Comparison of ENCODE assay signal across 12 mouse cellular contexts in the genomic region with DNA sequence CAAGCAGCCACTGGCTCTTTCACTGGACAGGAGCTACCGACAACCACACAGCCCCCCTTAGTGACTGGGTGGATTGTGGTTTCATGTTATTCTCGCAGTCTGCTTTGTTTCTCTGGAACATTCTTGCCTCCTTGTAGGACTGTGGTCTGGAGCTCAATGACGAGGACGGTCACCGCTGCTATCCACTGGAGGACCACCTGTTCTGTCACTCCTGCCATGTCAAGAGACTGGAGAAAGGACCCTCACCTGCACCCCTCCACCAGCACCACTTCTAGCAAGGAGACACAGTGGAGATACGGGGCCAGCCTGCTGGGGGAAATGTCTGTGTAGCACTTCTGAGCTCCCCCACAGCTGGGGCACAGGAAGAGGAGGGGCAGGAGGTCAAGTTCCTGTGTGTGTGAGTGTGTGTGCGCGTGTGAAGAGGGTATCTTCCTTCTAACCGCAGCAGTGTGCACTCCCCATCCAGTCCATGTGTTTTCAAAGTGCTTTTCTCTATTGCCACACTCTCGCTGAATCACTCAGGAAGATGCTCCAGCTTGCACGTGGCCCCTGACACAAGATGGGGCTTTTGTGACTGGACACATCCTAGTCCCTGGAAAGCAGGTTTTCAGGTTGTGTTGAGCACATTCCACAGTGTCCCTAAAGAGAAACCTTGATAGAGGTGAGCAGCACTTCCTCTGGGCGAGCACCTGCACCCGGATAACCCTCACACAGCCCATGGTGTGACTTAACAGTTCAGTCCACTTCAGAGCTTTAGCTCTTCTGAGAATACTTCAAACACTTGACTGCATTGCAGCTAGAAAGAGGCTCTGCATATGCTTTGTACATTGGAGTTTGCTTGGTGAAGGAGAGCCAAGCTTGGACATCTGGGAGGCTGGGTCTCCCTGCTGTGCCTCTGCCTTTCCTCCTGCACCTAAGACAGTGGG. TPM values are rescaled to one million over a fixed set of nuclear protein-coding genes. Genes with fewer than 3 reads are reported as not detected.
DNase-seq lines count a peak whose midpoint lies in the region; ATAC-seq and TF ChIP-seq lines count a peak whose summit lies in the region.
"Had no signal": no experiment of that assay in that cellular context is flagged by ENCODE, and none has a peak within 500 bp of the region (broad histone marks: within the 10 kb centered on the region; RNA-seq: fewer than 3 reads in every experiment).

No protein-coding gene starts in this region.

- no peaks in the 10 kb centered on the region for H3K27me3 ChIP-seq in liver, embryonic 11.5 days (replicated peaks; ENCODE audit: control insufficient read depth, insufficient read depth, low read length)
- H3K27me3 ChIP-seq in spleen, adult 2 months (ENCODE audit: control insufficient read depth, insufficient read depth, low read length), result no peaks in the 10 kb centered on the region
- H3K27me3 ChIP-seq: kidney, embryonic 15.5 days had no signal

- H3K36me3 ChIP-seq in liver, embryonic 11.5 days (ENCODE audit: control insufficient read depth, insufficient read depth, low read length), result peaks cover 15% of the 10 kb centered on the region
- peaks cover 32% of the 10 kb centered on the region for H3K36me3 ChIP-seq in spleen, adult 2 months (ENCODE audit: control insufficient read depth, insufficient read depth, low read length)

- H3K9ac ChIP-seq in liver, embryonic 11.5 days (ENCODE audit: low read depth, low read length), result no peak overlapping the region
- H3K9ac ChIP-seq: kidney, embryonic 15.5 days had no signal

- no peak overlapping the region for H3K4me2 ChIP-seq in liver, embryonic 11.5 days
- H3K4me2 ChIP-seq: kidney, embryonic 15.5 days had no signal

- TF ChIP-seq CTCF in spleen, adult 2 months (IDR thresholded peaks at IDR 0.05; ENCODE audit: extremely low read depth, insufficient read depth, insufficient read length, insufficient replicate concordance), result no peak

- H3K4me3 ChIP-seq in liver, embryonic 11.5 days (ENCODE audit: low read depth, low read length), result no peak overlapping the region
- no peak overlapping the region for H3K4me3 ChIP-seq in spleen, adult 2 months (ENCODE audit: extremely low read depth, insufficient read depth, insufficient read length)
- H3K4me3 ChIP-seq: kidney, embryonic 15.5 days had no signal

- H3K4me1 ChIP-seq in liver, embryonic 11.5 days (replicated peaks; ENCODE audit: control insufficient read depth, insufficient read depth, low read length), result 0 out of 2 replicates have a peak, but pooled peaks cover 3% of the 10 kb centered on the region
- peaks cover 3% of the 10 kb centered on the region; the same call in 1 of the 2 replicates for H3K4me1 ChIP-seq in spleen, adult 2 months (ENCODE audit: control insufficient read depth, insufficient read depth, insufficient read length)

- TF ChIP-seq POLR2A in spleen, adult 2 months (IDR thresholded peaks at IDR 0.05; ENCODE audit: low read depth, low read length), result no peak

- peak; percentile 40; the same call in 1 of the 2 replicates for ATAC-seq in liver, embryonic 11.5 days (replicated peaks; ENCODE audit: low FRiP score)

- peak; percentile 74 for DNase-seq in 416B (ENCODE audit: low read depth)
- DNase-seq in CD4-positive helper T cell, adult 2 months (ENCODE audit: low read depth, low spot score), result peak; percentile 69
- DNase-seq in liver, embryonic 11.5 days (ENCODE audit: low spot score), result no peak
- peak in 1 of 2 experiments; percentile 65 for DNase-seq in spleen, adult 2 months (ENCODE audit: low read depth in 1 of 2, low spot score in 2 of 2)
- DNase-seq in cerebellum, adult 9-10 months, result no peak
- DNase-seq in kidney, adult 9 months, result no peak
- DNase-seq in layer of hippocampus, postnatal 36 days, result no peak
- DNase-seq: adrenal gland, postnatal 36 days; cerebellum, adult 9-11 months; lung, postnatal 36 days; retina, postnatal 1 day had no signal

- no peaks in the 10 kb centered on the region for H3K9me3 ChIP-seq in liver, embryonic 11.5 days (ENCODE audit: control insufficient read depth, low read length)
- H3K9me3 ChIP-seq: kidney, embryonic 15.5 days had no signal

- no peak overlapping the region for H3K27ac ChIP-seq in liver, embryonic 11.5 days (ENCODE audit: low read depth, low read length)
- peak overlapping the region; percentile 75 for H3K27ac ChIP-seq in spleen, adult 2 months (ENCODE audit: insufficient read depth, low read length)
- H3K27ac ChIP-seq: kidney, embryonic 15.5 days had no signal

- 69% methylated on average over 13 of the region's 13 CpGs for WGBS in liver, embryonic 11.5 days
- WGBS in spleen, adult 2 months, result 18% methylated on average over 13 of the region's 13 CpGs

RNA-seq across cellular contexts. Expression of gene Sacm1l, which starts 10.3 kb away (rescaled TPM):
- 44.5 and 55.3 TPM in 2 replicates for polyA plus RNA-seq in liver, embryonic 11.5 days (2014; fragmentation: Nextera tagmentation; extraction: Ambion mirVana)
- polyA plus RNA-seq in spleen, adult 2 months (2012; rRNA removed), result 2.5 TPM in 2 replicates
- total RNA-seq in layer of hippocampus, postnatal 36 days (2021), result 10 to 100 TPM; 59.3 to 63.7 TPM

RNA-seq across cellular contexts. Expression of gene Limd1, which starts 40.7 kb away (rescaled TPM):
- polyA plus RNA-seq in liver, embryonic 11.5 days (2014; fragmentation: Nextera tagmentation; extraction: Ambion mirVana), result 41.7 and 42.2 TPM in 2 replicates
- polyA plus RNA-seq in spleen, adult 2 months (2012; rRNA removed), result 45.1 and 55.1 TPM in 2 replicates
- 1 to 10 TPM; 7.5 to 7.7 TPM for total RNA-seq in layer of hippocampus, postnatal 36 days (2021)

Comparison
In these comparisons a context has a peak if more than half of its experiments do, and no peak if none do; other contexts are left out.
1. DNase-seq: peak in 416B (single experiment) and CD4-positive helper T cell, adult 2 months (single experiment); none in liver, embryonic 11.5 days (single experiment), cerebellum, adult 9-10 months (single experiment), kidney, adult 9 months (single experiment) and layer of hippocampus, postnatal 36 days (0 of 2).
2. RNA of gene Sacm1l, which starts 10.3 kb away (polyA plus RNA-seq): 44.5 to 55.3 TPM in liver, embryonic 11.5 days; 2.5 TPM in spleen, adult 2 months; every median in the first group is over 10 times any median in the second.